Mouse (Mus musculus): Measurements from ENCODE around the gene Grcc10. TPM values are rescaled to one million over a fixed set of nuclear protein-coding genes. Genes with fewer than 3 reads are reported as not detected.

The Grcc10 gene
- polyA plus RNA-seq, 1 experiment: 352 TPM

DNA sequence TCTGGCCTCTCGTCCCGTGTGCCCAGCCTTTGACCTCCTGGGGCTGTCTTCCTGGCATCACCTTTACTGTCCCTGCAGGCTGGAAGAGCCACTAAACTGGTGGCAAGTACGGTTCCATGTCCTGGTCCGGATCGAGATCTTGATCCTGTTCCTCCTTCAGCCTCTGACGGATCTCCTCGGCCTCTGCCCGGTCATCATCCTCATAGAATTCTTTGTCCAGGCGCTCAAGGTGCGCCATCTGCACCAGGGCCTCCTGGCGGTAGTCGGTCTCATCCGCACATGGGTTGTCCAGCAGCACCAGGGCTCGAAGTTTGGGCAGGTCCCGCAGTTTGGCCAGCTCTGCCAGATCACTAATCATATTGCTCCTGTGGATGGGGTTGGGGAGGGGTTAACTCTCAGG is 29.3 kb upstream of the Grcc10 start:
- no peaks in the 10 kb centered on the region for H3K4me1 ChIP-seq (ENCODE audit: control insufficient read depth, insufficient read depth, low read length)
- H3K27ac ChIP-seq (ENCODE audit: insufficient read depth, low read length): no peak overlapping the region
- TF ChIP-seq CTCF (IDR thresholded peaks at IDR 0.05; ENCODE audit: extremely low read depth, insufficient read depth, low read length): no peak
- no peak for TF ChIP-seq POLR2A (IDR thresholded peaks at IDR 0.05; ENCODE audit: extremely low read depth, insufficient read depth, low read length)
- H3K4me3 ChIP-seq (ENCODE audit: insufficient read depth, low read length): no peak overlapping the region

DNA sequence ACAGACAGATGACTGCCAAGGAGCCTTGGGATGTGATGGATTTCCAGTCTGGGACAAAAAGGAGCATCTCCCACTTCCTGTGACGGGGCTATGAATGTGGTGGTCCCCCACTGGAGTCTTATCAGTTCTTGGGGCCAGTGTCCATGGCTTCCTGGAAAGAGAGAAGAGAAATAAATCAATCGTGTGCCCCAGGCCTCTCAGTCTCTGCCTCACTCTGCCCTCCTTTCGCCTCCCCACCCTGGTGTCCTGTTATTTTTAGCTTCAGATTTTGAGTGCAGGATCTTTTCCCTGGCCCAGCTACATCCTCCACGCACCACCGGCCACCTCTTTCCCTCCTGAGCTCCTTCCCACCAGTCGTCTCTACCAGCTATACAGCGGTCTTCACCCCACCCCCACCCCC is 28.8 kb upstream of the Grcc10 start:
- Histone ChIP-seq H3K4me3 (ENCODE audit: insufficient read depth, low read length) (peak overlapping the region; percentile 96), H3K27ac (ENCODE audit: insufficient read depth, low read length) (peak overlapping the region; percentile 61), H3K4me1 (ENCODE audit: control insufficient read depth, insufficient read depth, low read length) (no peaks in the 10 kb centered on the region)
- TF ChIP-seq POLR2A (IDR thresholded peaks at IDR 0.05; ENCODE audit: extremely low read depth, insufficient read depth, low read length) (no peak), CTCF (IDR thresholded peaks at IDR 0.05; ENCODE audit: extremely low read depth, insufficient read depth, low read length) (no peak)

DNA sequence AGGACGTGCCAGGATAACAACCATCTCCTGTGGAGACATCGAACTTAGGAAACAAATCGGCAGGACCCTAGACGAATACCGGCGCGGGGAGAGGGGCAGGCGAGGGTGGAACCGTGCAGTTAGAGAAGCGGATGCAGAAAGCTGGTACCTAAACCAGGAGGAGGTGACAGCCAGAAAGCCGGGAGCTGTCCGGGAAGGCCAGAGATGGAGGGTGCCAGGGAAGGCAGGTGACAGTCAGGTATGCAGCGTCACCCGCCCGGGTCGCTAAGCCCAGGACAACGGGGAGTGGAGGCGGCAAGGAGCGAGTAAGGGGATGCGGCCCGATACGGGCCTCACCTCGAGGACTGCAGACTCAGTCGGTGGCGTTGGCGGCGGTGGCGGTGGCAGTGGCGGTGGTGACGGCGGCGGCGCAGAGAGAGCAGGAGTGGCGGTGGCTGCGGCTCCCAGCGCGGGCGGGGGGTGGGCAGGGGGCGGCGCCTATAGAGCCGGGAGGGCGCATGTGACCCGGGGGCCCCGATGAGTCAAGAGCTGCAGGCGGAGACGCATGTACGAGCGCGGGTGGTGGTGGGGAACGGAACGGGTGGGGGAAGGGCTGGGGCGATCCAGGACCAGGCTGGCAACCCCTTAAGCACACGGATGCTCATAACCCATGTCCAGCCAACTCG is 28.1 kb upstream of the Grcc10 start, which contains the start of gene Eno2:
Gene Eno2, minus strand, starts transcription at position 573 of the 665 bp plus-strand sequence.
- Histone ChIP-seq H3K4me1 (ENCODE audit: control insufficient read depth, insufficient read depth, low read length) (no peaks in the 10 kb centered on the region), H3K4me3 (ENCODE audit: insufficient read depth, low read length) (peak within 1 kb of the TSS; percentile 96), H3K27ac (ENCODE audit: insufficient read depth, low read length) (peak within 1 kb of the TSS; percentile 73)
- TF ChIP-seq CTCF (IDR thresholded peaks at IDR 0.05; ENCODE audit: extremely low read depth, insufficient read depth, low read length) (no peak), POLR2A (IDR thresholded peaks at IDR 0.05; ENCODE audit: extremely low read depth, insufficient read depth, low read length) (peak; percentile 58; the same call in 1 of the 2 replicates)

DNA sequence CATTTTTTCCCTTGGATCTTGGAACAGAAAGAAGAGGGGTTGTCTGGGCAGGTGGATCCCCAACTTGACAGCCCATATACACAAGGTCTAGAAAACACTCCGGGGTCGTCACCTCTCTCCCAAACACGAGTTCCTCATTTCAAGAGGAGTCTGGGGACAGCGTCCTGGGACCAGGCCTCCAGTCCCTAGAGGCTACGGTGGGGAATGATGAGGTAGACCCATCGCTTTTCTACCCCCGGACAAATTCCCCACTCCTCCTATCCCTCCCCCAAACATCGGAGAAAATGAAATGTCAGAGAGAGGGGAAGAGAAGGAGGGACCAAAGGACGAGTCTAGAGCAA is 27.5 kb upstream of the Grcc10 start:
- Histone ChIP-seq H3K27ac (ENCODE audit: insufficient read depth, low read length) (peak overlapping the region; percentile 73), H3K4me3 (ENCODE audit: insufficient read depth, low read length) (peak overlapping the region; percentile 96), H3K4me1 (ENCODE audit: control insufficient read depth, insufficient read depth, low read length) (no peaks in the 10 kb centered on the region)
- TF ChIP-seq POLR2A (IDR thresholded peaks at IDR 0.05; ENCODE audit: extremely low read depth, insufficient read depth, low read length) (no peak), CTCF (IDR thresholded peaks at IDR 0.05; ENCODE audit: extremely low read depth, insufficient read depth, low read length) (no peak)

DNA sequence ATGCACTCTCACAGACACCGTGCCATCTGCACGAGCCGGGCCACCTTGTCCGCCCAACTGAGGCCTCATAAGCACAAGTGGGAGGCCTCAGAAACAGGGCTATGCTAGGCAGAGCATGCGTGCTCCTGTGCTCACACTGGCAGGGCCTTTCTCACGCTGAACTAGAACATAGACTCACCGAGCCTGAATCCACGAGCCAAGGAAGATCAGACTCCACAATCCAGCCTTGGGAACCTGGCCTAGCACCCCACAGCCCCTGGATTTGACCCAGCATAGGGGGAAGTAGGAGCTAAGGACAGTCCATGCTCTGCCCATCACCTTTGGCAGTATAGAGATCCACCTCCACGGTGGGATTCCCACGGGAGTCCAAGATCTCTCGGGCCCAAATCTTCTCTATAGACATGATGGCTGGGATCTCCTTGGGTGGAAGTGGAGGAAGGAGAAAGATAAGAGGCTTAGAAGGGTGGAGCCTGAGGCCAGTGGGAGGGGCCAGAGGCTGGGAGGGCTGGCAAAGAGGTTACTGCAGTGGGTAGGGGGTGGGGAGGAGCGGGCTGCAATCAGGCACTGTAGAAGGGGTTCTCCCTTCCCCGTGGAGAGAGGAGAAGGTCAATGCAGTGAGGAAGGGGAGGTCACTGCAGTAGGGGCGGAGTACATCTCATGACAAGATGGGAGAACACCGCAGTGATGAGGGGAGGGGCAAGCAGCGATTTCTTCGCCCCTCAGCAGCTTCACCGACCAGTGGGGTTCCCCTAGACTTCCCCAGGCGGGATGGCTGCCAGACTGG is 26.9 kb upstream of the Grcc10 start:
- Histone ChIP-seq H3K27ac (ENCODE audit: insufficient read depth, low read length) (peak overlapping the region; percentile 73), H3K4me3 (ENCODE audit: insufficient read depth, low read length) (peak overlapping the region; percentile 96), H3K4me1 (ENCODE audit: control insufficient read depth, insufficient read depth, low read length) (no peaks in the 10 kb centered on the region)
- TF ChIP-seq CTCF (IDR thresholded peaks at IDR 0.05; ENCODE audit: extremely low read depth, insufficient read depth, low read length): no peak
- TF ChIP-seq POLR2A (IDR thresholded peaks at IDR 0.05; ENCODE audit: extremely low read depth, insufficient read depth, low read length): peak; percentile 74; the same call in 1 of the 2 replicates

DNA sequence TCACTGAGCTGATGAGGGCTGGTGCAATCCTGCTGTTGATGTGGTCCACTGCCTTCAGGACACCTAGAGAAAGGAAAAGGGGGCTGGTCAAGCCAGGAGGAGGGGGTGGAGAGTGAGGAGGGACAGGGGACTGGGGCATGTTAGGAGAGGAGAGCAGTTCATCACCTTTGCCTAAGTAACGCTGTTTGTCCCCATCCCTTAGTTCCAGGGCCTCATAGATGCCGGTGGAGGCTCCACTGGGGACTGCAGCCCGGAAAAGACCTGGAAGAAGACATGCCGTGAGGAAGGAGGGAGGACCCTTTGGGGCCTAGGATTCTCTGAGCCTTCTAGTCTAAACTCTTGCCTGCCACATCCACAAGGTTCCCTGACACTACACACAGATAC is 26.4 kb upstream of the Grcc10 start:
- Histone ChIP-seq H3K27ac (ENCODE audit: insufficient read depth, low read length) (no peak overlapping the region), H3K4me3 (ENCODE audit: insufficient read depth, low read length) (peak overlapping the region; percentile 96), H3K4me1 (ENCODE audit: control insufficient read depth, insufficient read depth, low read length) (no peaks in the 10 kb centered on the region)
- TF ChIP-seq POLR2A (IDR thresholded peaks at IDR 0.05; ENCODE audit: extremely low read depth, insufficient read depth, low read length) (no peak), CTCF (IDR thresholded peaks at IDR 0.05; ENCODE audit: extremely low read depth, insufficient read depth, low read length) (no peak)

DNA sequence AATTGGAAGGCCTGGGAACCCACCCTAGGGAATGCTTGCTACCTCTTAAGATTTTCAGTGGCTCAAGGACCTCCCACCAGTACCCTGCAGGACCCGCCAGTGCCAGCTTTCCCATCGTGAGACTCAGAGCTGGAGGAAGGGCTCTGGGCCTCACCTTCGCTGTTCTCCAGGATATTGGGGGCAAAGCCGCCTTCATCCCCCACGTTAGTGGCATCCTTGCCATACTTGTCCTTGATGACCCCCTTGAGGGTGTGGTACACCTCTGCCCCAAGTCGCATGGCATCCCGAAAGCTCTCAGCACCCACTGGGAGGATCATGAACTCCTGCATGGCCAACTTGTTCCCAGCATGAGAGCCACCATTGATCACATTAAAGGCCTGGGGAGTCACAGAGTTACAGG is 24.8 kb upstream of the Grcc10 start:
- Histone ChIP-seq H3K4me3 (ENCODE audit: insufficient read depth, low read length) (no peak overlapping the region), H3K4me1 (ENCODE audit: control insufficient read depth, insufficient read depth, low read length) (no peaks in the 10 kb centered on the region), H3K27ac (ENCODE audit: insufficient read depth, low read length) (no peak overlapping the region)
- TF ChIP-seq POLR2A (IDR thresholded peaks at IDR 0.05; ENCODE audit: extremely low read depth, insufficient read depth, low read length) (peak; percentile 15; the same call in 1 of the 2 replicates), CTCF (IDR thresholded peaks at IDR 0.05; ENCODE audit: extremely low read depth, insufficient read depth, low read length) (no peak)

DNA sequence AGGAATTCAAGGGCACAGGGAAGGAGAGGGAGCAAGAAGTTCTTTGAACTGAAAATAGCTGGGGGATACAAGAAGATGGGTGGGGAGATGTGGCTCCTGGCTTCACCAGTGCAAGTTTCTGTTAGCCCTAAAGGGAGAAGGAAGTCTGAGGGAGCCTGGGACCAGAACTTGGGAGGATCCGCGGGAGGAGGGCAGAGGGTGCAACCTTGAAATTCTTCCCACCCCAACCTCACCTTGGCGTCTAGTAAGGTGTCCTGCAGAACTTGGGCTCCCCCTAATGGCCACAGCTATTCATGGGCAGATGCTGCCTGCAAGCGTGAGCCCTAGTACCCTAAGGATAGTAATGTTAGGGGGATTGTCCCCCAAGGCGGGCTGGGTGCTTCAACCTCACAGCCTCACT is 18.1 kb upstream of the Grcc10 start:
- Histone ChIP-seq H3K27ac (ENCODE audit: insufficient read depth, low read length) (peak overlapping the region; percentile 20; the same call in 1 of the 2 replicates), H3K4me3 (ENCODE audit: insufficient read depth, low read length) (no peak overlapping the region), H3K4me1 (ENCODE audit: control insufficient read depth, insufficient read depth, low read length) (peaks cover 4% of the 10 kb centered on the region)
- TF ChIP-seq POLR2A (IDR thresholded peaks at IDR 0.05; ENCODE audit: extremely low read depth, insufficient read depth, low read length) (peak; percentile 68; the same call in 1 of the 2 replicates), CTCF (IDR thresholded peaks at IDR 0.05; ENCODE audit: extremely low read depth, insufficient read depth, low read length) (peak; percentile 90)

DNA sequence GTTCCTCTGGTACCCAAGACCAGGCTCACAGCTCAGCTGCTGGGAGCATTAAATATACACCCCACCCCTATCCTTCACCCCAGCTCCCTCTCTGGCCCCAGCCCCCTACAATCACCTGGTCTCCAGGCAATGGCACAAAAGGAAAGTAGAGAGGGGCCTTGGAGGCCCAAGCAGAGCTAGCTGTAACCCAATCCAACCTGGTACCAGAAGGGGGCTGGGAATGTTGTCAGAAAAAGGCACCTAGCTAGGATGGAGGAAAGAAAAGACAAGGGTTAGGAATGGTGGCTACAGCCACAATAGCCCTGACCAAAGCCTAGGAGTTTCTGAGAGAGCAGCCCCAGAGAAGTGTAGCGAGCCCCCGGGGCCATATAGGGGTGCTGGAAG is 17.7 kb upstream of the Grcc10 start:
- TF ChIP-seq CTCF (IDR thresholded peaks at IDR 0.05; ENCODE audit: extremely low read depth, insufficient read depth, low read length) (no peak), POLR2A (IDR thresholded peaks at IDR 0.05; ENCODE audit: extremely low read depth, insufficient read depth, low read length) (no peak)
- H3K4me1 ChIP-seq (ENCODE audit: control insufficient read depth, insufficient read depth, low read length): peaks cover 4% of the 10 kb centered on the region
- peak overlapping the region; percentile 20 for H3K27ac ChIP-seq (ENCODE audit: insufficient read depth, low read length)
- no peak overlapping the region for H3K4me3 ChIP-seq (ENCODE audit: insufficient read depth, low read length)
